Mouse (Mus musculus): ENCODE data around the gene Pwp2.

Gene Pwp2

DNA sequence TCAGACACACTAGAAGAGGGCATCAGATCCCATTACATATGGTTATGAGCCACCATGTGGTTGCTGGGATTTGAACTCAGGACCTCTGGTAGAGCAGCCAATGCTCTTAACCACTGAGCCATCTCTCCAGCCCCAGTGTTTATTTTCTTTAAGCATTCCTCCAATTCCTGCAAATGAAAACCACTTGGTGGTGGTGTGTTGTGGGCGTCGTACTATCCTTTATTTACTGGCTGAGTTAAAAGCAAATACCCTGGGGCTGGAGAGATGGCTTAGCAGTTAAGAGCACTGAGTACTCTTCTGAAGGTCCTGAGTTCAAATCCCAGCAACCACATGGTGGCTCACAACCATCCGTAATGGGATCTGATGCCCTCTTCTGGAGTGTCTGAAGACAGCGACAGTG lies 1.1 kb upstream of the Pwp2 start:
- ChIA-PET CTCF (interaction anchor here in 2 of 4 experiments (1.2 to 1.5 kb wide), 2 partner anchors 15 to 210 kb away, joined by 3 to 4 read pairs; no protein-coding TSS in a partner anchor), POLR2A (interaction anchor here in 3 of 4 experiments (0.6 to 2.4 kb wide), 16 partner anchors 11 to 1640 kb away, joined by 3 to 26 read pairs (median 4); partner anchors contain the start of genes D10Jhu81e (in 2 of the 3), Trappc10 (in 2 of the 3) and Pfkl (in 1 of the 3))

DNA sequence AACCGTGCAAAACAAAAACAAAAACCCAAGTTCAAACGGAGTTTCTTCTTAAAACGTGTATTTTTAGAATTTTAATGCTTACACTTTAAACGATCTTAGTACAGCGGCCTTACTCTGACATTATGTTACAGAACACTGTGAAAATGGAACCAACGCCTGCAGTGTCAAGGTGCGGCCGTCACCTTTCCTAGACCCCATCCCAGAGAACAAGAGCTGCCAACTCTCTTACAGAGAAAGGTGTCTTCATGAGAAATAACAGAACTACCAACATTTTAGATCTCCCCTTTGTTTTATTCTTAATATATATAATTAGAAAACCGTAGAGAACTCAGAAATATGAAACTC lies 404 bp upstream of the Pwp2 start:
- ChIA-PET POLR2A (interaction anchor here in 3 of 4 experiments (0.6 to 2.4 kb wide), 44 partner anchors 9 to 1639 kb away, joined by 3 to 26 read pairs (median 4); partner anchors contain the start of genes D10Jhu81e (in 3 of the 3), Pfkl (in 2 of the 3), Rrp1 (in 2 of the 3) and Trappc10 (in 2 of the 3)), CTCF (interaction anchor here (0.6 to 1.9 kb wide), 16 partner anchors 15 to 321 kb away, joined by 3 to 10 read pairs (median 4); partner anchors contain the start of genes D10Jhu81e (in 1 of the 4) and Rrp1 (in 1 of the 4))

DNA sequence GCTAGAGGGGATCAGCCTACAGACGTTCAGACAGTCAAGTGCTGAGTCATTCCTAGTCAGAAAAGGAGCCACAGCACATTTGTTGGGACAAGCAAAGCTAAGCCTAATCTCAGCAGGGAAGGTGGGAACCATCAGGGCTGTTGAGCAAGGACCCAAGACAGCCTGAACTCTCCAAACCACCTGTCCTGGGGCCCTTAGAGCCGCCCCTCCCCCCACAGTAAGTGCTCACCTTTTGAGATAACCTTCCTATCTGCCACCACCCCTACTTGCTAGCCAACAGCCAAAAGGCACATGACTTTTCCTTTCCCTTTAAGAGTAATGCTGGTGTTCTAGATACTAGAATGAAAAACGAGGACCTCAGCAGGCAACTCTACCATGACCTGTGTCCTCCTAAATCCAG lies 1.4 kb downstream of the Pwp2 start:
- CTCF ChIA-PET: interaction anchor here in 1 of 4 experiments (1.9 kb wide), 1 partner anchor 28 kb away, joined by 5 read pairs; no protein-coding TSS in a partner anchor
- POLR2A ChIA-PET: interaction anchor here in 2 of 4 experiments (1.0 to 2.4 kb wide), 12 partner anchors 9 to 242 kb away, joined by 3 to 18 read pairs (median 4); partner anchors contain the start of genes D10Jhu81e (in 2 of the 2), Pfkl (in 2 of the 2) and Cstb (in 1 of the 2)

DNA sequence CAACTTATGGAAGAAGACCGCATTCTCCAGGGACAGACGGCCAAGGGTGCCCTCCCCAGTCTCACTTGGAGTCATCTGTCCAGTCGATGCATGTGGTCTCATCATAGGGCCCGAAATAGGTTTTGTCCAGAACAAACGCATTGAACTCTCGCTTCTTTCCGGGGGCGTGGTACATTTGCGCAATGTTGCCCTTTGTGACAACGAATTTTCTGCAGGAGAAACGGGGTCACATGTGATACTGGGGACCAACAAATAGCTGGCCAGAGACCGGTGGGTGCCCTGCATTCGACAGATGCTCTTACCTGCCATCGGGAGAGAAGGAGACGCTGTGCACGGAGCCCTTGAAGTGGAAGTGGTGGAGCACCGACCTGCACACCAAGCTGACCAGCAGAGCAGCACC lies 2.6 kb downstream of the Pwp2 start:
- CTCF ChIA-PET: interaction anchor here in 1 of 4 experiments (1.2 kb wide), 1 partner anchor 164 kb away, joined by 4 read pairs; no protein-coding TSS in a partner anchor
- POLR2A ChIA-PET: interaction anchor here in 2 of 4 experiments (0.6 to 2.8 kb wide), 7 partner anchors 8 to 173 kb away, joined by 3 to 9 read pairs (median 3); partner anchors contain the start of genes D10Jhu81e (in 2 of the 2) and Pfkl (in 1 of the 2)

DNA sequence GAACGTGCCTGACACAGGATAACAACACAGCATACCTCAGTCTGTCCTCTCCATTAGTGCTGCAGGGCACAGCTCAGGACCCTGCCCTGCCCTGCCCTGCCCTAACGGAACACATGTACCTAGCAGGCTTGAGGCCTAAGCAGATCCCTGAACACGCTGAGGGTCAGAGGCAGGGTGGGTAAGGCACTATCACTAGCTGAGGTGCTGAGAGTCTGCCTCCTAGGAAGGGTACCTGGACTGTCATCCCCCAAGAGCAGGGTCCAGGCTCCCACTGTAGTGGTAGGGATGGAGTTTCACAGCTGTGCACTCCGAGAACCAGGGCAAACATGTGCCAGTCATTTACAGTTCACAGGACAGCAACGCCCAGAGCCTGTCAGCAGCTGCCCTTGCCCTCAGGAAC lies 10.5 kb downstream of the Pwp2 start:
- POLR2A ChIA-PET: interaction anchor here in 2 of 4 experiments (0.9 to 2.0 kb wide), 3 partner anchors 9 to 165 kb away, joined by 3 to 7 read pairs (median 3); partner anchors contain the start of genes Pfkl (in 1 of the 2) and Pwp2 (in 1 of the 2)
- CTCF ChIA-PET: interaction anchor here in 3 of 4 experiments (0.6 to 1.5 kb wide), 3 partner anchors 12 to 181 kb away, joined by 3 to 10 read pairs (median 3); no protein-coding TSS in a partner anchor

DNA sequence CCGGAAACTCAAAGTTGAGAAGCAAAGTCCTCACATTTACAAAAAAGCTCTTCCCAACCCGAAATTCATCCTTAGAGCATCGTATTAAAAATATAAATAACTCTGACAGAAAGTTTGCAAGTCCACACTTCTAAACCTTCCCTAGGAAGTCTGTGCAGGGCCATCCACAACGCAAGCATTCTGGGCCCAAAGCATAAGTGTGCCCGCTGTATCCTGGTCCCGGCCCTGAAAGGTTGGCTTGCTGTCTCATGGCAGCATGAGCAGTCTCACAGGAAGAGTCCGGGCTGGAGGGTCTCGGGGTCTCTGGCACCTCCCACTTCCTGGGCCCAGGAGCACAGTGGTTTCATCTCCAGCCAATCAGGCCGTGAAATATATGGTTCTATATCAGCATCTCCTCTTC lies 13.4 kb downstream of the Pwp2 start:
- CTCF ChIA-PET: no interaction called here
- POLR2A ChIA-PET: interaction anchor here in 2 of 4 experiments (0.5 to 3.5 kb wide), 8 partner anchors 10 to 261 kb away, joined by 3 to 26 read pairs (median 5); partner anchors contain the start of gene Pwp2 (in 2 of the 2)

DNA sequence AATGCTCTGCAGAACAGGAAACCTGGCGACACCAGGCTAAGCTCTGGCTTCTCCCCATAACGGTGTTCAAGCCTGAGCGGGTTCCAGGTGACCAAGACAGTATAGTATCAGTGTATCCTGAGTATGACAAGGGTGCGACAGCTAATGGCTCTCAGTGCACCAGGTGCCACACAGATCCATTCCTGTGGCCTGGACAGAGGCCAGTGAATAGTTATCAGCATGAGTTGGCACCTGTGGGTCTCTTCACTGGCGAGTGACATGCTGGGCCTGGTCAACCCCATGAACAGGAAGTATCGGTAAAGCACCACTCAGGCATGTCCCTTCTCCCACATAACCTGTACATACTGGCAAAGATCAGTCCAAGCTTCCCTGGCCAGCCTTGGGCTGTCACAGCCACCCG lies 13.9 kb downstream of the Pwp2 start:
- ChIA-PET CTCF (no interaction called here), POLR2A (interaction anchor here in 3 of 4 experiments (0.5 to 3.5 kb wide), 12 partner anchors 8 to 261 kb away, joined by 3 to 26 read pairs (median 6); partner anchors contain the start of genes Pwp2 (in 3 of the 3), Icosl (in 1 of the 3) and Pfkl (in 1 of the 3))

DNA sequence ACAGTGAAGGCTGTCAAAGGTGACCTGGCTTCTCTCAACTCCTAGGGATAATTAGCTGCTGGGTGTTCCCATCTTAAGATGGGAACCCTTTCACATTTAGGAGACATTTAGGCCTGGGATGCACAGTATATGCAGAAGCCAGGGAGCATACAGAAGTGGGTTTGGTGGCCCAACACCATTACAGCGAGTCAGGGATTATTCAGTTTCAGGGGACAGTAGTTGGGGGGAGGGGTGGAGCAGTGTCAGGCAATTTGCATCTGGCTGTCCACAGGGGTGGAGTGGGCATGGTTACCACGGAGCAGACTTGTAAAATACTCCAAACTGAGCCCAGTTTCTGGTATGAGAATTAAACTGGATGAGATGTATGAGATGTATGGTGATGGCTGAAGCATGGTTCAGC lies 14.5 kb downstream of the Pwp2 start:
- POLR2A ChIA-PET: interaction anchor here in 3 of 4 experiments (0.7 to 3.5 kb wide), 26 partner anchors 8 to 260 kb away, joined by 3 to 26 read pairs (median 4); partner anchors contain the start of genes Pwp2 (in 3 of the 3), Pfkl (in 2 of the 3), Icosl (in 1 of the 3) and Trappc10 (in 1 of the 3)
- CTCF ChIA-PET: interaction anchor here in 3 of 4 experiments (0.5 to 1.7 kb wide), 13 partner anchors 10 to 268 kb away, joined by 3 to 10 read pairs (median 4); partner anchors contain the start of genes Pfkl (in 1 of the 3) and Pwp2 (in 1 of the 3)

DNA sequence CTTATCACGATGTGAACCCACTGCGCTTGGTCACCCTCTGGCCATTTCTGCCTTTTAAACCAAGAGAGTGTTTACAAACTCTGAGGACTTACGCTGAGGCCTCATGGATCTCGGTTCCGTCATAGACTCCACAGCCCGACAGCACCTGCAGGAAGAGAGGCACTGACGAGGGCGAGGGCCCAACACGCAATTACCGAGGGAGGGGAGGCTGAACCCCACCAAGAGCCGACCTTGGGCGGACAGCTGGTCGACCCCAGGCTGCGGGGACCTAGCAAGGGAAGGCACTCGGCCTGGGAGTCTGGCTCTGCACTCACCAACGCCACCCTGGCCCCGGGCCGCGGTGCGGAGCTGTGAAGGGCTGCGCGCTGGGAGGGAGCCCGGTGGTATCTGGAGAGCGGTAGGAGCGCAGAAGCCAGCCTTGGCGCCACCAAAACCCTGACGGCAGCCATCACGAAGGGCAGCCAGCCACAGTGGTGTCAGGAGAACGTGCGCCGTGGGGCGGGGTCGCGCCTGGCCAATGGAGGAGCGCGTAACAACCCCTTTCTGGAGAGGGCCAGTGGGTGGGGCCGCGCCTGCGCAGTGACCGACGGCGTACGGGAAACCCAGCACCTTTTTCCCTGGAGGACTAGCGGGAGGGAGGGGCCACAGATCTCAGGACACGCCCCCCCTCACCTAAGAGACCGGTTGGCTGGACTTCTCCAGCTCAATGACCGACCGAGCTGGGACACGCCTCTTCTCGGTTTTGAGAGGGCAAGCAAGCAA lies 15.5 kb downstream of the Pwp2 start, which contains the start of gene D10Jhu81e:
D10Jhu81e (minus strand) TSS at position 502 of the 762 bp plus-strand sequence.
- ChIA-PET CTCF (interaction anchor here in 3 of 4 experiments (0.5 to 1.7 kb wide), 16 partner anchors 9 to 305 kb away, joined by 3 to 10 read pairs (median 4); partner anchors contain the start of genes Pfkl (in 1 of the 3) and Pwp2 (in 1 of the 3)), POLR2A (interaction anchor here in 3 of 4 experiments (0.6 to 3.5 kb wide), 28 partner anchors 8 to 872 kb away, joined by 3 to 26 read pairs (median 4); partner anchors contain the start of genes Pwp2 (in 3 of the 3), Pfkl (in 2 of the 3), Icosl (in 1 of the 3) and Rrp1 (in 1 of the 3))

DNA sequence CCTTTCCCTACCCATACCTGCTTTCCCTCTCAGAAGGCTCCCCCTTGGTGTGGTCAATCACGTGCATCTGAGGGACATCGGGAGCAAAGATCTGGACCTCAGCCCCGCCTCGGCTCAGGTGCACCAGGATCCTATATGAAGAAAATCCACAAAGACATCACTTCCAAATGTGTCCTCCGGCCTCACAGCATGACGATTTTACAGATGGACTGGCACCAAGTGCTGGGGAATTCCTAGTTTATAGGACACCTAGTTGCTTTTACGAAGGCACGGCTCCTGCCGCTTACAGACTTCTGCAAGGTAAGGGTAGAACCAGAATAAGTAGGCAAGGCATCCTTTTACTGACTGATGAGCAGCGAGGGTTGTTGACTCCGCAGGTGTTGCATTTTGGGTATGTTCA lies 16.2 kb downstream of the Pwp2 start:
- ChIA-PET POLR2A (interaction anchor here in 2 of 4 experiments (0.6 to 3.5 kb wide), 10 partner anchors 9 to 872 kb away, joined by 3 to 26 read pairs (median 6); partner anchors contain the start of genes Pfkl (in 2 of the 2), Pwp2 (in 2 of the 2) and Rrp1 (in 1 of the 2)), CTCF (interaction anchor here in 1 of 4 experiments (1.2 to 1.6 kb wide), 4 partner anchors 184 to 258 kb away, joined by 4 to 6 read pairs (median 4); no protein-coding TSS in a partner anchor)

DNA sequence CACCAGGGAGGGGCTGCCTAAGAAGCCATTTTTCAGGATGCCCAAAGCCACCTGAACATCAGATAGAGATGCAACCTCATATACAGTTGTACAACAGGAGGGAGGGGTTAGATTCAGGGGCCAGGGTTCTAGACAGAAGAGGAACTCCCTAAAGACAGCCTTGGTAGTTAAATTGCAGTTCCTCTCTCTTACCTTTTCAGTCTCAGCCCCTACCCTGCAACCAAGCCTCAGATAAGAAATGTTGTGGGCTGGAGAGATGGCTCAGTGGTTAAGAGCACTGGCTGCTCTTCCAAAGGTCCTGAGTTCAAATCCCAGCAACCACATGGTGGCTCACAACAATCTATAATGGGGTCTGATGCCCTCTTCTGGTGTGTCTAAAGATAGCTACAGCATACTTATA lies 17.2 kb downstream of the Pwp2 start:
- CTCF ChIA-PET: no interaction called here
- POLR2A ChIA-PET: no interaction called here

DNA sequence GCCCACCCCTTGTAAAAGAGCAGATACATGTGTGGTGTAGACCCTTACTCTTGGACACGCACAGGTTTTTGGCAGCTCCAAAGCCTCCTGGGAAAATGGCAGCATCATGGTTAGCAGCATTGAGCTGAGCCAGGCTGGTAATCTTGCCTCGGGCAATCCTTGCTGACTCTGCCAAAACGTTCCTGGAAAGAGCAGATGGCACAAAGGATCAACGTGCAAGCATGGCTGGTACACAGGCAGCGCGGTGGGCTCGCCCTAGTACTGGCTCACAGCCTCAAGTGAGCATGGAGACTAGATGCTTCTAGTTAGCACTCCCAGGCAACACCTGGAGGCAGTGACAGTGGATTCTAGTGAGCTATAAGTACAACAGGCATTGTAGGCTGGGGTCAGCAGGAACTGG lies 17.6 kb downstream of the Pwp2 start:
- ChIA-PET POLR2A (no interaction called here), CTCF (interaction anchor here in 2 of 4 experiments (0.6 to 1.1 kb wide), 2 partner anchors 195 to 198 kb away, joined by 3 read pairs; no protein-coding TSS in a partner anchor)

DNA sequence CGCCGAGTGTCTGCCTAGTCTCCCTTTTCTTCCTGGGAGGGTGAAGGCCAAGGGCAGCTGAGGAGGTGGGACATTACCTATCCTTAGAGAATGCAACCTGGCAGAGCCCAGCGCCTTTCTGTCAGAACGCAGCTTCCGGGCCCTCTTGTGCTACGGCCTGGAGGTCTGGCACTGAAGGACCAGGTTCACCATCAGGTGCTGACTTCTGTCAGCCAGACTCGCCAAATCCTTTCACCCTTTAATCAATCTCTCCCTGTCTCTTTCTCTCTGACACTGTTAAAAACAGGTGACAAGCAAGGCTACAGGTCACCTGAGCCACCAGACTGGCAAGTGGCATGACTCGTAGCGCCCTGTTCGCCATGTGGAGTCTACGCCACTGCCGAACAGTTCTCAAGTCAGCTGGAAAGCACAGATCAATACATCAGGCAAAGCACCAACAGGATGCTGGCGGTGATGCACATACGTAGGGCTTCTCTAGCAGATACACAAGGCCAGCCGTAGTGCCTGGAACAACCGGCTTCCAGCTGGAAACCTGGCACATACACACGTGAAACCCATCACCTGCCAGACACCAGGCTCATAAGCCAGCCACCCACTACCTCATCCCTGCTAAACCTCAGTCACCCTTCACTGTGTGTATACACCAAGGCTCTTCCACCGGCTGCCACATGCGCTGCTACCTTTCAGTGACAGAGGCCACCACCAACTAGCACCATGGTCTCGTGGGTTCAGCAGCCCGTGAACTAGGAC lies 19.5 kb downstream of the Pwp2 start:
- CTCF ChIA-PET: interaction anchor here in 3 of 4 experiments (0.6 to 1.6 kb wide), 5 partner anchors 31 to 187 kb away, joined by 3 to 5 read pairs (median 4); partner anchors contain the start of gene 1810043G02Rik (in 1 of the 3)
- POLR2A ChIA-PET: interaction anchor here in 3 of 4 experiments (0.6 to 1.6 kb wide), 8 partner anchors 12 to 237 kb away, joined by 3 to 4 read pairs (median 4); partner anchors contain the start of genes Pfkl (in 1 of the 3) and Pwp2 (in 1 of the 3)

DNA sequence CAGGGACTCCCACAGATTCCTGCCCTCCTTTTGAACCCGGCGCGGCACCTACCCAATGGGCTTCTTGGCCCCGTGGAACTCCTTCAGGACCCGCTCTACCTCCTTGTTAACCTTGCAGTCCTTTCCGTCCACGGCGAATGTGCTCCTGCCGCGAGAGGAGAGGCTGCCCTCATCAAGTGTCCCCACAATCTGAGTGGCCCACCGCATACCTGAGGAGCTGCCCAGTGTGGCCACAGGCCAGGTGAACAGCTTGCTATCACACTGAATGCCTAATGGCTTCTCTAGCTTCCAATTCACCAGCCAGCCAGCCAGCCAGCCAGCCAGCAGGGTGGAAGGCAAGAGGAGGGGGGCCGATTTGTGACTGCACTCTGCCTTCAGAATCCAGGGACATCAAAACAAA lies 20.2 kb downstream of the Pwp2 start:
- ChIA-PET CTCF (interaction anchor here in 3 of 4 experiments (0.6 to 1.7 kb wide), 10 partner anchors 19 to 186 kb away, joined by 3 to 6 read pairs (median 4); partner anchors contain the start of gene 1810043G02Rik (in 1 of the 3)), POLR2A (interaction anchor here in 3 of 4 experiments (0.6 to 1.6 kb wide), 7 partner anchors 13 to 237 kb away, joined by 3 to 4 read pairs (median 4); partner anchors contain the start of genes Pfkl (in 1 of the 3) and Pwp2 (in 1 of the 3))

DNA sequence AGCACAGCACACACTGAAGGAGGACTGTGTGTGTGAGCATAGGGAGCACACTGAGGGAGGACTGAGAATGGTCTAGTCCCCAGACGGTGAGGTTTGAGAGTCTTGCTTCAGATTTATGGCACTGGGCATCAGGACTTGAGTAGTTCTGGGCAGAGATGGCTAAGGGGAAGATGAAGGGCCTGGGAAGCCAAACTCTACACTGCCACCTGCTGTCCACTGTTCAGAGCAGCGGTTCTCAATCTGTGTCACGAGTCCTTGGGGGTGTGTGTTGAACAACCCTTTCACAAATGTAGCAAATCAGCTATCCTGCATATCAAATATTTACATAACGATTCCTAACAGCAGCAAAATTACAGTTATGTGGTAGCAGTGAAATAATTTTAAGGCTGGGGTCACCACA lies 21.0 kb downstream of the Pwp2 start:
- CTCF ChIA-PET: interaction anchor here in 3 of 4 experiments (0.5 to 1.7 kb wide), 11 partner anchors 18 to 179 kb away, joined by 3 to 9 read pairs (median 4); no protein-coding TSS in a partner anchor
- POLR2A ChIA-PET: interaction anchor here in 2 of 4 experiments (1.5 to 1.6 kb wide), 2 partner anchors 95 to 154 kb away, joined by 4 read pairs; partner anchors contain the start of genes Icosl (in 1 of the 2) and Pfkl (in 1 of the 2)

DNA sequence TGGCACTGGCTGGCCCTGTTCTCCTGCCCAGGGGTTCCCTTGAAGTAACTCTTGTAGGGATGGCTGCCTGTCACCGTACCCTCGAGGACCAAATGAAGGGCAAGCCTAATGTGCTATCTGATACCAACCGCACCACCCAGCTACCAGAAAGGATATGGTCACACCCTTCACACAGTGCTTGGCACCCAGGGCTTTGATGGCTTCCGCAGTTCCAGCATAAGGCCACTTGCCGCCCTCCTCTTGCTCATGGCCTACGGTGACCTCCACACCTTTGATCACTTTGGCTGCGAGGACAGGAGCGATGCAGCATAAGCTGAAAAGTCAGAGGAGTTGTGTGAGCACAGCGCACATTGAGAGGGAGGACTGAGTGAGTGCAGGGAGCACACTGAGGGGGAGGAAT lies 21.7 kb downstream of the Pwp2 start:
- CTCF ChIA-PET: interaction anchor here (0.5 to 4.0 kb wide), 21 partner anchors 8 to 250 kb away, joined by 3 to 36 read pairs (median 5); partner anchors contain the start of genes 1810043G02Rik (in 1 of the 4), Pfkl (in 1 of the 4), Pwp2 (in 1 of the 4) and Rrp1 (in 1 of the 4)
- POLR2A ChIA-PET: interaction anchor here in 3 of 4 experiments (0.8 to 4.4 kb wide), 12 partner anchors 10 to 179 kb away, joined by 3 to 15 read pairs (median 5); partner anchors contain the start of genes Pfkl (in 2 of the 3), Icosl (in 1 of the 3) and Pwp2 (in 1 of the 3)

Data from embryonic stem cell, embryonic (primary cell).